Mouse (Mus musculus): ENCODE measurements at regions not wholly inside any gene's neighbourhood (a gene's known extent, or its start where the extent isn't known, plus 50 kb on each side); places are given as distances from the start of the nearest gene placed in this dataset.

DNA sequence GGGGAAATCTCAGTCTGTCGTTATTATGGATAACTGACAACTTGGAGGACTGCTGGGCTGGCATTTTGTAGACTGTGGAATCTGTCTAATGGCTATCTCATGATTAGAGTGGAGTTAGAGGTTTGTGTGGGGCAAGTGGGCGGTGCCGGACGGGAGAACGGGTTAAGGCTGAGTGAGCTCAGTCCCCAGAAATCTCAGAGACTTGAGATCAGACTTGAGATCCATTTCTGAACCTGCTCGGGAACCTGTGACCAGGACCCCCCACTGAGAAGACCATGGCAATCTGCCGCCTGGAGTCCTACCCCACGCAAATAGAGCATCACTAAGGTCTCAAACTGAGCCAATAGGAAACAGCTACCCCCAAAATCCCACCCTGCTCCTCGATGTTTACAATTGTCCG is 306.0 kb downstream of the Irs2 start:
- TF ChIP-seq POLR2A (IDR thresholded peaks at IDR 0.05; ENCODE audit: low read depth, low read length) (no peak), CTCF (IDR thresholded peaks at IDR 0.05; ENCODE audit: extremely low read depth, insufficient read depth, insufficient read length, insufficient replicate concordance) (no peak)
